Mouse (Mus musculus): Measurements from ENCODE around the gene Ndufb7.
A peak's percentile ranks its signal among the peaks of the same experiment; 100 is the strongest.
"Not testable (repeated sequence)": the region's sequence is repeated elsewhere in the genome, so short reads cannot be mapped to it uniquely, and the experiment has no call there.

Ndufb7 gene

DNA sequence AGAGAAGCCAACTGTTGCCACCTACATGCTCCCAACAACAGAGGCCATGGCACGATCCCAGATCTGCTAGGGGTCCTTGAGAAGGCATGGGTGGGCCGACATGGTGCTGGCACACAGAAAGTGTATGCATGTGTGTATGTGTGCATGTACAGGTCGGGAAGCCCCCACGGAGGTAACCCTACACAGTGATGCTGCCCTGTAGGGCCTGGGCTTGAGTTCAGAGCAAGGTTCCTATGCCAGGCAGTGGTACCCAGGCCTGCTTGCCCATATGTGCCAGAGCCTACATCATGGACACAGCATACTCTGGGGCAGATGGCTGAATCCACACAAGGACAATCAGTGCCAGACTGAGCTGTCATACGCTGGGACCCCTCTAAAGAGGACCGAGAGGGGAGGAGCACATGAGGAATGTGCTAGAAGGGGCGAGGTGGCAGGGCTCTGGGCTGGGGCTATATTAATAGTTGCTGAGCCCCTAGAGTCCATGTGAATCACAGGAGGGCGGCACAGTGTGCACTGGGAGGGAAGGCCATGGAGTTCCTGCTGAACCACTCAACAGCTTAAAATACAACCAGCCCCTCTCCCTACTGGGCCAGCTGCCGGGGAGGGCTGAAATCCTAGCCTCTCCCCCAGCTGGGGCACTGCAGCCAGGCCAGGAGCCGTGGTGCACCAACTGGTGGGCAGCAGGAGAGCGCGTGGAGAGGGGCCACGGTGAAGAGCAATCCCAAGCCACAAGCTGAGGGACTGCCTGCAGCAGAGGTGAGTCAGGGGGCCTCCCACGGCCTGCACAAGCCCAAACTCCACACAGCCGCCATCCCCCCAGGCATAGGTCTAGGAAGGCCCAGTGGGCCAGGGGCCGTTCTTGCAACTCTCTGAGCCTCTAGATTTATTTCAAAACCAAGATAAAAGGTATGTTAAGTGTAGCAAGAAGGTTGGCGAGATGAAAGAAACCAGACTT lies 9.4 kb downstream of the Ndufb7 start:
- DNase-seq (ENCODE audit: low spot score in 2 of 2), result no peak

- DNase-seq (ENCODE audit: low spot score in 2 of 2), result no peak
Observed at GRCm38 (mm10) chr8:83576516-83576895, 10.0 kb downstream of the Ndufb7 start.

- no peak for DNase-seq (ENCODE audit: low spot score in 2 of 2)
Observed at GRCm38 (mm10) chr8:83576921-83577320, 10.4 kb downstream of the Ndufb7 start.

DNA sequence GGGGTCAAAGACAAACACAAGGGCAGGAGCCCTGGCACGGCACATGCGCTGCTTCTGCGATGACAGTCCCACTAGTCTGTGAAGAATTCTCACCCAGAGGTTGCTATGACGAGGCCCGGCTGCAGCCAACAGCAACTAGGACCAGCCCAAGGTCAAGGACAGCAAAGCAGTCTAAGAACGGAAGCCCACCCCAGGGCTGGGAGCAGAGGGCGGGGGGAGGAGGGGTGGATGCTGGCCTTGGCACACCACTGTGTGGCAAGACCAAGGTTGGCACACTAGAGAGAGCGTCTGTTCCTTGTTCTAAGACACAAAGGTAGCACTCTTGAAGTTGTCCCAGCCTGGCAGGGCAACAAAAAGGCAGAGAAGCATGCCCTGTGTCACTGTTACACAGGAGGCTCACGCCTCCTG lies 10.9 kb downstream of the Ndufb7 start:
- no peak for DNase-seq (ENCODE audit: low spot score in 2 of 2)

DNA sequence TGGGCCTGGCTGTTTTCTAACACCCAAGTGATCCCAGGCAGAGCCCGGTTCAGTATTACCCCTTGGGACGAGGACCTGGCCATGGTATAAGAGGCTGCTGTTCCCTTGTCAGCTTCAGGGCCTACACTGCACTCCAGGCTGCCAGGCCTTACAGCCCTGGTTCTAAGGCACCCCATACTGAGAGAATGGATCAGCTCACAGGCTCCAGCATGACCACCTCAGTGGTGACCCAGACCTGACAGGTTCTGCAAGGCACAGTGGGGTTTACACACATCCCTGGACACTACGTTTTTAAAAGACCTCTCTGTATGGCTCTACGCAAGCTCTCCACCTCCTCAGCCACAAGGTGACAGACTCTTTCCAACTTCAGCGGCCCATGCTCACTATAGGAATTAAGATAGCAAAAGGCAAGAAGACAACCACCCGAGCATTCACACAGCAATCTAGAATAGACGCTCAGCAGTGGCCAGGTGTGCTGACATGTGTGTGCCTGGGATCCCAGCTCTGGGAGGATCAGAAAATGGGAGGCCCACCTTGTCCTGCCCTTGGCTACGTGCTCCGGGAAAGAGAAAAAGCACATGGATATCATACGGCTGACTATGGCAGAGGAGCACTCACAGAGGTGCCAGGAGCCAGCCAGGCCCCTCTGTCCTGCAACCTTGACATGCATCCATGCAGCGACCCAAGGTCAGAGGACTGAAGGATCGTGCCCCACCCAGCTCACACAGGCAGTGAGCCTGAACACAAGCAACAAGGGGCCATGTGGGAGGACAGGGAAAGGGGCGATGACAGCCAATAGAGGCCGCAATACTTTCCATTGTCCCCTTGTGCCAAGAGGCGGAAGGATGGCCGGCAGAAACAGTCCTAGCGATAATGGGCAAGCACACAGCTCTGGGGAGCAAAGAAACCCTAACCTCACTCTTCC lies 11.9 kb downstream of the Ndufb7 start:
- DNase-seq (ENCODE audit: low spot score in 2 of 2), result no peak

- DNase-seq (ENCODE audit: low spot score in 2 of 2), result no peak
Observed at GRCm38 (mm10) chr8:83579676-83580075, 13.2 kb downstream of the Ndufb7 start.

DNA sequence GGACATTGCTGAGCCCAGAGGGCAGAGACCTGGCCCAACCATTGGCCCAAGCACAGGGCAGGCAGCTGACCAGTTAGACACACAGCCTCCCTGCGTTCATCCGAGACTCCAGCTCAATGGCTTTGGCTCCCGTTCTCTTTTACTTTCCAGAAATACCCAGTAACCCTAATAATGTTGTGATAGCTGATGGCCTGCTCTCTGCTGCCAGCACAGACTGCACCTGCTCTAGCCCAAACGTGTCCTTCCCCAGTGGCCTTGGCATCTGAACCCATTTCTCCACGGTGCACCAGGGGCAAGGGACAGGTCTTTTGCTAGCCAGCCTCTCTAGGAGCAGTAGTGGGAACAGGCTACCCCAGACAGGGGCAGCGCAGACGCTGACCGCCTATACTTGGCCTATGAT lies 14.4 kb downstream of the Ndufb7 start:
- no peak for DNase-seq (ENCODE audit: low spot score in 2 of 2)

- DNase-seq (ENCODE audit: low spot score in 2 of 2), result no peak
Observed at GRCm38 (mm10) chr8:83582226-83582625, 15.8 kb downstream of the Ndufb7 start.

- DNase-seq (ENCODE audit: low spot score in 2 of 2), result no peak
Observed at GRCm38 (mm10) chr8:83583236-83583635, 16.8 kb downstream of the Ndufb7 start.

GRCm38 (mm10) chr8:83584771-83585170 lies 18.3 kb downstream of the Ndufb7 start:
- no peak for DNase-seq (ENCODE audit: low spot score in 2 of 2)

DNA sequence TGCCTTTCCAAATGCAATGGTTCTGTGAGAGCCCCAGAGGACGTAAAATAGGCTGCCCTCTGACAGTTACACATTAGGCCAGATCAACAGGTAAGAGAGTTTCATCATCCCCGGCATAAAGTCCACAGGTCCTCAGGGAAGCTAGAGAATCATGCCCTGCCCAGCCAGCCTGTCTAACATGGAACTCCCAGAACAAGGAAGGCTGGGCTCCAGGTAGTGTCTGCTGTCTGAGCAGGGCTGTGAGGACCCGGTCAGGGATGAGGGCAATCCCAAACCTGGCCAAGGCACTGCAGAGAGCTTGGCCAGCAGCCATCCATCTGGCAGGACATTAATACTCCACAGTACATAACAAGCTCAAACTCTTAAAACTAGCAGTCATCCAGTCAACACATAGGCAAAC lies 18.9 kb downstream of the Ndufb7 start:
- DNase-seq (ENCODE audit: low spot score in 2 of 2), result no peak

- no peak for DNase-seq (ENCODE audit: low spot score in 2 of 2)
Observed at GRCm38 (mm10) chr8:83587644-83588043, 21.2 kb downstream of the Ndufb7 start.

DNA sequence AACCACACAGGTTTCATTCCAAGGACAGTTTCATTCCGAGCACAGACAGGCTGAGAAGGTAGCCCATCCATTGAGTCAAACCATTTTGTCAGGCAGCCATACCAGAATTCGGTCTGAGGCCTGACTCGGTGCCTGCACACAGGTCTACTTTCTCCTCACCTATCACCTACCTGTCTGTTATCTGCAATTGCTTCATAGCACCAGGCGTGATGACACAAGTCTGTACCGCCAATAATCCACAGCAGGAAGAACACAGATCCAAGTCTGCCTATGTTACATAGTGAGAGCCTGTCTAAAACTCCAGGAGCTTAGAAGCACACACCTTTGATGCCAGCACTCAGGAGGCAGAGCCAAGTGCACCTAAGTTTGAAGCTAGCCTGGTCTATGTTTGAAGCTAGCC lies 22.4 kb downstream of the Ndufb7 start:
- no peak for DNase-seq (ENCODE audit: low spot score in 2 of 2)

GRCm38 (mm10) chr8:83590488-83591023 lies 24.1 kb downstream of the Ndufb7 start:
- no peak for DNase-seq (ENCODE audit: low spot score in 2 of 2)

DNA sequence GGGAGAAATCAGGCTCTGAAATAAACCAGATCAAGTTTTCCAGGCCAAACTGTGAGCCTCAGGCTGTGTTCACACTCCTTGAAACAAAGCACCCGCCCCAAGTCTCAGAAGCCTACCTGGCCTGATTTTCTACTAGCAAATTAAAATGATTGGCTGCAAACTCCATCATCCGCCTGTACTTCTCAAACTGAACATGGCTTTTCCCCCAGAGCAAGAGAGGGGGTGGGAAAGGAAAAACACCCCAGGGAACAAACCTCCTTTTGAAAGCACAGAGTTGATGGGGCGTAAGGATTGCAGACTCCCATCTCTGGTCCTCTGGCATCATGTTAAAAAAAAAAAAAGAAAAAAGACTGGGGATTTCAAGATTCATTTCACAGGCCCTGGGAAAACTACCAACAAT lies 26.2 kb downstream of the Ndufb7 start:
- no peak for DNase-seq (ENCODE audit: low spot score in 2 of 2)

DNA sequence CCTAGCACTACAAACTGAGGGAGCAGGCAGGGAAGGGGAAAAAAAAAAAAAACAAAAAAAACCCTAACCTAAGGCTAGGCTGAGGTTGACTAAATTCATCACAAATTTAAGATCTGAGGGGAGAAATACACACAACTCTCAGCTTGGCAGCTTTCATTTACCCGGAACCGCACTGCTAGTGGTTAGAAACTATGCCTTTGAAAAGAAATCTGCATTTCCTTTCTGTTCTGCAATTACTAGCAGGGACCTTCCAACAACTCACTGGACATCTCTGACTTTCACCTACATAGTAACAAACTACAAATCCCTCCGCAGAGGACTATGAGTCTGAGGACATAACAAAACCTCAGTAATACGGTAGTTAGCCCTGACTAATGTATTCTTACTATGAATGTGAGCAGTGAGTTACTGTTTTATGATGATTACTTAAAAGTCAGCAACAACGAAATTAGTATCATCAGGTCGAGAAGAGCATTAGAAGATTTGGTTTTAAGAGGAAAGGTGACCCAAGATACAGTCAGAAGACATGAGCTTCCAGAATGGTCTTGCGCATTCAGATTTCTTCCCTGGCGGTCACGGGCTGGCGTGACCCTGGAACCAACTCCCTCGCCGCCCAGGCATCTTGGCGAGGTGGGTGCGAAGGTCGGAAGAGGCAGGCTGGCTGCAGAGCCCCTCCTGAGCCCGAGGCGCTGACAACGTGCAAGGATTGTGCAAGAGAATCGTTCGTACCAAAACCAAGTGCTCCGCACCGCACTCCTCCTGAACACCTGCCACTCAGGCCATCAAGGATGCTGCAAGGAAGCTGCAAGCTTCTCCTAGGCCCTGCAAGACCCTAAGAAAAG lies 27.1 kb downstream of the Ndufb7 start:
- no peak for DNase-seq (ENCODE audit: low spot score in 2 of 2)

- DNase-seq (ENCODE audit: low spot score in 2 of 2), result peak; percentile 94 to 96
Observed at GRCm38 (mm10) chr8:83594167-83595049, 27.9 kb downstream of the Ndufb7 start.

GRCm38 (mm10) chr8:83595050-83595345 lies 28.5 kb downstream of the Ndufb7 start:
- not testable (repeated sequence) for DNase-seq (ENCODE audit: low spot score in 2 of 2)

DNA sequence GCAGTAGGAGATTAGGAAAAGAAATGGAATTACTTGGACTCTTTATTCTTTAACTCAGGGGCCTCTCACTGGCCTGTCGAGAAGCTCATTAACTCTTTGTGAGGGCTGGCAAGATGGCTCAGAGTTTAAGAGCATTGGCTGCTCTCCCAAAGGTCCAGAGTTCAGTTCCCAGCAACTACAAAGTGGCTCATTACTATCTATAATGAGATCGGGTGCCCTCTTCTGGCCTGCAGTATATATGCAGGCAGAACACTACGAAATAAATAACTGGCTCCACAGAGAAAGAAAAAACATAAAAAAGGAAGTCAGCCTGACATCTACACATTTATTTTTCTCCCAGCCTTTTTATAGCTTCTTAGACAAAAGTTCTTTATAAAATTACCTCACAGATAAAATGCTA lies 29.9 kb downstream of the Ndufb7 start:
- peak in 1 of 2 experiments; percentile 22 for DNase-seq (ENCODE audit: low spot score in 2 of 2)

DNA sequence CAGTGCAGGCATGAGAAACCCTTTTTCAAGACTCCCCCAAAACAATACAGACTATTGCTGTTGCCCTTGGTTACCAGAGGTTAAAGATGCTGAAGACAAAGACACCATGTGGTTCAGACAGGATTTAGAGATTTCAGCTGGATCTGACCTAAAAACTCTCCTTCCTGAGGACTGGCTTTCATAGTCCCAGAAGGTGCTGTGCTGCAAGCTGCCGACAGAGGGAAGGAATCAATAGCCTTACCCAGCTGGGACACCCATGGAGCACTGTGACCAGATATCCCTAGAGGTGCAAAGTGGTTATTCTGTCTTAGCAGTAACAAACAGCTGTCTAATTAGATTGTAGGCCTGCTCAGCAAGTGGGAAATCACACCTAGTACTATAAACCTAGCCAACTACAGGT lies 31.7 kb downstream of the Ndufb7 start:
- no peak for DNase-seq (ENCODE audit: low spot score in 2 of 2)

GRCm38 (mm10) chr8:83599814-83600213 lies 33.3 kb downstream of the Ndufb7 start:
- no peak for DNase-seq (ENCODE audit: low spot score in 2 of 2)
